Comparison of ENCODE assay signal across 23 mouse cellular contexts in genomic region chr5:114046604-114047003, GRCm38 (mm10). TPM values are rescaled to one million over a fixed set of nuclear protein-coding genes. Genes with fewer than 3 reads are reported as not detected.
DNase-seq lines count a peak whose midpoint lies in the region; ATAC-seq and TF ChIP-seq lines count a peak whose summit lies in the region.
"Had no signal": no experiment of that assay in that cellular context is flagged by ENCODE, and none has a peak within 500 bp of the region (broad histone marks: within the 10 kb centered on the region; RNA-seq: fewer than 3 reads in every experiment).

No protein-coding gene starts in this region.

- DNase-seq in hindbrain, postnatal 0 days (ENCODE audit: low spot score), result peak; percentile 39
- DNase-seq in hindbrain, embryonic 14.5 days (ENCODE audit: low spot score), result no peak
- no peak for DNase-seq in liver, postnatal 0 days
- no peak for DNase-seq in liver
- no peak for DNase-seq in heart, adult 18-20 months
- DNase-seq: adrenal gland, adult 2 months; cerebellum, adult 9-11 months; embryo, embryonic 11 days; gastrocnemius, postnatal 36 days; heart, postnatal 14 days; retina, postnatal 1 day; thymus, postnatal 25 days had no signal

- H3K36me3 ChIP-seq in hindbrain, postnatal 0 days (ENCODE audit: insufficient read depth, low read length), result peaks cover 8% of the 10 kb centered on the region; the same call in 1 of the 2 replicates
- peaks cover 49% of the 10 kb centered on the region for H3K36me3 ChIP-seq in hindbrain, embryonic 14.5 days (replicated peaks; ENCODE audit: control insufficient read depth, insufficient read depth)
- H3K36me3 ChIP-seq in liver, postnatal 0 days (replicated peaks; ENCODE audit: insufficient read depth, low read length), result no peaks in the 10 kb centered on the region
- H3K36me3 ChIP-seq in ES-Bruce4 (ENCODE audit: control insufficient read depth, insufficient read depth, low read length, poor library complexity, severe bottlenecking), result no peaks in the 10 kb centered on the region
- H3K36me3 ChIP-seq: limb, embryonic 15.5 days had no signal

- no peaks in the 10 kb centered on the region for H3K9me3 ChIP-seq in hindbrain, postnatal 0 days (ENCODE audit: low read length)
- H3K9me3 ChIP-seq in hindbrain, embryonic 14.5 days (ENCODE audit: control insufficient read depth, low read length), result no peaks in the 10 kb centered on the region
- H3K9me3 ChIP-seq in liver, postnatal 0 days (ENCODE audit: low read length), result no peaks in the 10 kb centered on the region
- no peaks in the 10 kb centered on the region for H3K9me3 ChIP-seq in ES-Bruce4 (replicated peaks; ENCODE audit: control insufficient read depth, insufficient read depth, low read length, poor library complexity, severe bottlenecking)
- H3K9me3 ChIP-seq: forebrain, embryonic 15.5 days; hindbrain, embryonic 12.5 days; limb, embryonic 15.5 days had no signal

- no peaks in the 10 kb centered on the region for H3K4me1 ChIP-seq in hindbrain, postnatal 0 days (ENCODE audit: insufficient read depth, low read length)
- 0 out of 2 replicates have a peak, but pooled peaks cover 6% of the 10 kb centered on the region for H3K4me1 ChIP-seq in hindbrain, embryonic 14.5 days (replicated peaks; ENCODE audit: control insufficient read depth, insufficient read depth, low read length)
- no peaks in the 10 kb centered on the region for H3K4me1 ChIP-seq in liver, postnatal 0 days (ENCODE audit: insufficient read depth)
- H3K4me1 ChIP-seq in ES-Bruce4 (ENCODE audit: control insufficient read depth, insufficient read depth, low read length), result no peaks in the 10 kb centered on the region
- no peaks in the 10 kb centered on the region for H3K4me1 ChIP-seq in cortical plate, adult 2 months (ENCODE audit: control insufficient read depth, insufficient read depth, low read length)
- H3K4me1 ChIP-seq: forebrain, embryonic 15.5 days; limb, embryonic 15.5 days had no signal

- no peak overlapping the region for H3K4me2 ChIP-seq in hindbrain, postnatal 0 days (ENCODE audit: low read depth, low read length)
- H3K4me2 ChIP-seq in hindbrain, embryonic 14.5 days (replicated peaks), result no peak overlapping the region
- no peak overlapping the region for H3K4me2 ChIP-seq in liver, postnatal 0 days (ENCODE audit: low read depth, low read length)
- H3K4me2 ChIP-seq: forebrain, embryonic 15.5 days; hindbrain, embryonic 12.5 days; limb, embryonic 15.5 days had no signal

- no peak overlapping the region for H3K9ac ChIP-seq in hindbrain, postnatal 0 days (replicated peaks; ENCODE audit: low read length)
- H3K9ac ChIP-seq in hindbrain, embryonic 14.5 days, result no peak overlapping the region
- no peak overlapping the region for H3K9ac ChIP-seq in liver, postnatal 0 days (replicated peaks)
- H3K9ac ChIP-seq in ES-Bruce4 (ENCODE audit: low read depth, poor library complexity, severe bottlenecking), result no peak overlapping the region
- H3K9ac ChIP-seq: forebrain, embryonic 15.5 days; hindbrain, embryonic 12.5 days; limb, embryonic 15.5 days had no signal

- TF ChIP-seq CTCF in hindbrain, postnatal 0 days (IDR thresholded peaks at IDR 0.05; ENCODE audit: low read depth), result peak; percentile 49
- peak; percentile 41 for TF ChIP-seq CTCF in liver, postnatal 0 days (IDR thresholded peaks at IDR 0.05; ENCODE audit: low read depth)
- peak; percentile 50 for TF ChIP-seq CTCF in ES-Bruce4 (IDR thresholded peaks at IDR 0.05; ENCODE audit: low read depth, low read length)
- TF ChIP-seq CTCF in cortical plate, adult 2 months (IDR thresholded peaks at IDR 0.05; ENCODE audit: extremely low read depth, insufficient read depth, low read length), result 0 out of 2 replicates have a peak, but pooled peaks have one; percentile 24

- no peak overlapping the region for H3K4me3 ChIP-seq in hindbrain, postnatal 0 days (ENCODE audit: low read length)
- no peak overlapping the region for H3K4me3 ChIP-seq in hindbrain, embryonic 14.5 days (replicated peaks; ENCODE audit: low read length)
- H3K4me3 ChIP-seq in liver, postnatal 0 days (ENCODE audit: low read depth, low read length), result no peak overlapping the region
- no peak overlapping the region for H3K4me3 ChIP-seq in ES-Bruce4 (ENCODE audit: low read depth, low read length)
- no peak overlapping the region for H3K4me3 ChIP-seq in cortical plate, adult 2 months (ENCODE audit: insufficient read depth, low read length)
- H3K4me3 ChIP-seq: forebrain, embryonic 15.5 days; hindbrain, embryonic 12.5 days; limb, embryonic 15.5 days had no signal

- TF ChIP-seq EP300 in liver, postnatal 0 days (IDR thresholded peaks at IDR 0.05; ENCODE audit: low read depth), result no peak
- TF ChIP-seq EP300 in ES-Bruce4 (IDR thresholded peaks at IDR 0.05; ENCODE audit: insufficient read depth, low read depth, low read length), result no peak

- H3K27me3 ChIP-seq in hindbrain, postnatal 0 days (ENCODE audit: insufficient read depth, low read length), result no peaks in the 10 kb centered on the region
- H3K27me3 ChIP-seq in hindbrain, embryonic 14.5 days (ENCODE audit: control insufficient read depth, insufficient read depth, low read length), result no peaks in the 10 kb centered on the region
- no peaks in the 10 kb centered on the region for H3K27me3 ChIP-seq in liver, postnatal 0 days (ENCODE audit: insufficient read depth, low read length)
- no peaks in the 10 kb centered on the region for H3K27me3 ChIP-seq in ES-Bruce4 (ENCODE audit: control insufficient read depth, insufficient read depth, low read length, poor library complexity, severe bottlenecking)
- H3K27me3 ChIP-seq: forebrain, embryonic 15.5 days; limb, embryonic 15.5 days had no signal

- 46% methylated on average over 3 of the region's 3 CpGs for WGBS in hindbrain, postnatal 0 days
- 50% methylated on average over 3 of the region's 3 CpGs for WGBS in hindbrain, embryonic 14.5 days
- WGBS in liver, postnatal 0 days (ENCODE audit: insufficient replicate concordance), result 40% methylated on average over 3 of the region's 3 CpGs

- no peak for ATAC-seq in hindbrain, postnatal 0 days
- no peak for ATAC-seq in hindbrain, embryonic 14.5 days (ENCODE audit: low FRiP score)
- ATAC-seq in liver, postnatal 0 days, result no peak
- ATAC-seq: forebrain, embryonic 15.5 days had no signal

- H3K27ac ChIP-seq in hindbrain, postnatal 0 days, result peak overlapping the region; percentile 42; the same call in 1 of the 2 replicates
- no peak overlapping the region for H3K27ac ChIP-seq in hindbrain, embryonic 14.5 days
- no peak overlapping the region for H3K27ac ChIP-seq in liver, postnatal 0 days (ENCODE audit: low read depth)
- H3K27ac ChIP-seq in ES-Bruce4 (ENCODE audit: insufficient read depth, low read length), result no peak overlapping the region
- no peak overlapping the region for H3K27ac ChIP-seq in cortical plate, adult 2 months (ENCODE audit: insufficient read depth, low read length)
- H3K27ac ChIP-seq: forebrain, embryonic 15.5 days; hindbrain, embryonic 12.5 days; limb, embryonic 15.5 days had no signal

- no peak for TF ChIP-seq POLR2A in ES-Bruce4 (IDR thresholded peaks at IDR 0.05; ENCODE audit: insufficient read depth, low read length)
- no peak for TF ChIP-seq POLR2A in cortical plate, adult 2 months (IDR thresholded peaks at IDR 0.05; ENCODE audit: extremely low read depth, insufficient read depth, low read length)

RNA-seq across cellular contexts. Expression of gene Usp30, which starts 18.7 kb away (rescaled TPM):
- 47.2 and 54.9 TPM in 2 replicates for total RNA-seq in hindbrain, postnatal 0 days (2014; rRNA removed)
- polyA plus RNA-seq in hindbrain, postnatal 0 days (2015; fragmentation: Nextera tagmentation; extraction: Ambion mirVana), result 17.6 and 18.0 TPM in 2 replicates
- 15.3 and 16.6 TPM in 2 replicates for polyA plus RNA-seq in hindbrain, embryonic 14.5 days (2014; fragmentation: Nextera tagmentation; extraction: Ambion mirVana)
- 2.6 and 2.8 TPM in 2 replicates for polyA plus RNA-seq in liver, postnatal 0 days (2015; fragmentation: Nextera tagmentation; extraction: Ambion mirVana)
- polyA plus RNA-seq in ES-Bruce4 (2011; ENCODE audit: insufficient read depth, insufficient read length, low read depth, missing spikeins), result 13.9 and 14.3 TPM in 2 replicates
- 36.6 and 38.1 TPM in 2 replicates for polyA plus RNA-seq in cortical plate, adult 2 months (2012; rRNA removed)
- total RNA-seq in heart, adult 18-20 months (2021), result 10 to 100 TPM; 10.4 to 11.6 TPM

RNA-seq across cellular contexts. Expression of gene Dao, which starts 43.1 kb away (rescaled TPM):
- total RNA-seq in hindbrain, postnatal 0 days (2014; rRNA removed), result 0.84 TPM in 1 of 2 replicates, not detected in the other
- 0.14 TPM in 1 of 2 replicates, not detected in the other for polyA plus RNA-seq in hindbrain, postnatal 0 days (2015; fragmentation: Nextera tagmentation; extraction: Ambion mirVana)
- not detected in 2 replicates for polyA plus RNA-seq in hindbrain, embryonic 14.5 days (2014; fragmentation: Nextera tagmentation; extraction: Ambion mirVana)
- polyA plus RNA-seq in liver, postnatal 0 days (2015; fragmentation: Nextera tagmentation; extraction: Ambion mirVana), result not detected in 2 replicates
- polyA plus RNA-seq in ES-Bruce4 (2011; ENCODE audit: insufficient read depth, insufficient read length, low read depth, missing spikeins), result not detected in 2 replicates
- polyA plus RNA-seq in cortical plate, adult 2 months (2012; rRNA removed), result 0.06 TPM in 1 of 2 replicates, not detected in the other
- not detected for total RNA-seq in heart, adult 18-20 months (2021)
- total RNA-seq: adrenal gland, adult 2 months; gastrocnemius, postnatal 36 days; heart, postnatal 14 days; layer of hippocampus, adult 18-20 months; layer of hippocampus, postnatal 25 days; left cerebral cortex, postnatal 25 days; MEL had no signal
- polyA plus RNA-seq: adrenal gland, adult 2 months; embryonic facial prominence, embryonic 14.5 days; forebrain, embryonic 15.5 days; hindbrain, embryonic 12.5 days; limb, embryonic 15.5 days; neural tube, embryonic 11.5 days had no signal

RNA-seq across cellular contexts. Expression of gene Svop, which starts 44.8 kb away (rescaled TPM):
- total RNA-seq in hindbrain, postnatal 0 days (2014; rRNA removed), result 159 and 173 TPM in 2 replicates
- polyA plus RNA-seq in hindbrain, postnatal 0 days (2015; fragmentation: Nextera tagmentation; extraction: Ambion mirVana), result 73.8 and 81.3 TPM in 2 replicates
- polyA plus RNA-seq in hindbrain, embryonic 14.5 days (2014; fragmentation: Nextera tagmentation; extraction: Ambion mirVana), result 83.0 and 87.8 TPM in 2 replicates
- not detected in 2 replicates for polyA plus RNA-seq in liver, postnatal 0 days (2015; fragmentation: Nextera tagmentation; extraction: Ambion mirVana)
- 11.0 and 11.2 TPM in 2 replicates for polyA plus RNA-seq in ES-Bruce4 (2011; ENCODE audit: insufficient read depth, insufficient read length, low read depth, missing spikeins)
- 122 and 128 TPM in 2 replicates for polyA plus RNA-seq in cortical plate, adult 2 months (2012; rRNA removed)
- not detected for total RNA-seq in heart, adult 18-20 months (2021)
- total RNA-seq: gastrocnemius, postnatal 36 days; MEL had no signal

RNA-seq across cellular contexts. Expression of gene Ssh1, which starts 52.9 kb away (rescaled TPM):
- total RNA-seq in hindbrain, postnatal 0 days (2014; rRNA removed), result 12.4 and 14.5 TPM in 2 replicates
- 9.7 and 11.6 TPM in 2 replicates for polyA plus RNA-seq in hindbrain, postnatal 0 days (2015; fragmentation: Nextera tagmentation; extraction: Ambion mirVana)
- polyA plus RNA-seq in hindbrain, embryonic 14.5 days (2014; fragmentation: Nextera tagmentation; extraction: Ambion mirVana), result 17.8 and 19.4 TPM in 2 replicates
- 3.7 and 4.3 TPM in 2 replicates for polyA plus RNA-seq in liver, postnatal 0 days (2015; fragmentation: Nextera tagmentation; extraction: Ambion mirVana)
- polyA plus RNA-seq in ES-Bruce4 (2011; ENCODE audit: insufficient read depth, insufficient read length, low read depth, missing spikeins), result 23.5 and 25.0 TPM in 2 replicates
- 9.8 and 10.3 TPM in 2 replicates for polyA plus RNA-seq in cortical plate, adult 2 months (2012; rRNA removed)
- total RNA-seq in heart, adult 18-20 months (2021), result 10 to 100 TPM; 13.5 to 13.6 TPM

Comparison
In these comparisons a context has a peak if more than half of its experiments do, and no peak if none do; other contexts are left out.
1. RNA of gene Svop, which starts 44.8 kb away (polyA plus RNA-seq): 122 to 128 TPM in cortical plate, adult 2 months, 83.0 to 87.8 TPM in hindbrain, embryonic 14.5 days, 73.8 to 81.3 TPM in hindbrain, postnatal 0 days and 11.0 to 11.2 TPM in ES-Bruce4; not detected in liver, postnatal 0 days; every median in the first group is over 10 times any median in the second.
2. Peak in every context shown above with its lines, with median percentiles within 50 percentile points of each other: CTCF ChIP-seq.